Comparison of ENCODE assay signal across 10 mouse cellular contexts in the genomic region with DNA sequence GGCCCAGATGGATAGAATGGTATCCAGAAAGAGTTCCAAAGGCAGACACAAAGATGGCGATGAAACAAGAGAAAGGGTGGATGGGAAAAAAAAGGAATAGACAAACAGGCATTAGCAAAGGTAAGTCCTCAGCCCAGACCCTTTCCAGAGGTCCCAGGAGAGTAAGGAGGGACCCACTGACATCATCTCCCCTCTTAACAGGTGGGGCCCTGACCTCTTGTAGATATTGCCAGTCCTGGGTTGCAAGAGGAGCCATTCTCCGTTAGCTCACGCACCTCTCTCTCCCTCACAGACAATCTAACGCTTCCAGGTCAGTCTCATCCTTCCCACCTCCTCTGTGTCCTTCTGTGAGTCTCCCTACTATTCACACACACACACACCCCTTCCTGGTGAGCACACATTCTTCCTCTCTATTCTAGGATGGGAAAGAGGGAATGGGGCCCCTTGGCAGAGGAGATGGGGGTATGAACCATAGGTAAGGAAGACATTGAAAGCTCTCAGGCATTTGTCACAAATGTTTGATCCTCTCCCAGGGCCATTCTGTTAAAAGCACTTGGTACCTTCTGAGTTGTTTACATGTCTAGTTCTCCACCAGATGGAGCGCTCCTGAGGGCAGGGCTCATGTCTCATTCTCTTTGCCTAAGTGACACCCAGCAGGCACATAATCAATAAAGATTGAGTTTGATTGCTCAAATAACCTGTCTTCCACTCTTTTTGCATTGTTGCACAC. TPM values are rescaled to one million over a fixed set of nuclear protein-coding genes. Genes with fewer than 3 reads are reported as not detected.
DNase-seq lines count a peak whose midpoint lies in the region; ATAC-seq and TF ChIP-seq lines count a peak whose summit lies in the region.
"Had no signal": no experiment of that assay in that cellular context is flagged by ENCODE, and none has a peak within 500 bp of the region (broad histone marks: within the 10 kb centered on the region; RNA-seq: fewer than 3 reads in every experiment).

No protein-coding gene starts in this region.

- H3K4me3 ChIP-seq in intestine, postnatal 0 days (ENCODE audit: low read depth, low read length), result no peak overlapping the region
- no peak overlapping the region for H3K4me3 ChIP-seq in intestine, embryonic 15.5 days (replicated peaks)
- peak overlapping the region; percentile 90 for H3K4me3 ChIP-seq in forebrain, embryonic 16.5 days (replicated peaks; ENCODE audit: low read length)
- peak overlapping the region; percentile 93 for H3K4me3 ChIP-seq in midbrain, embryonic 15.5 days

- H3K4me1 ChIP-seq in intestine, postnatal 0 days (replicated peaks; ENCODE audit: control insufficient read depth, insufficient read depth, low read length), result no peaks in the 10 kb centered on the region
- H3K4me1 ChIP-seq in intestine, embryonic 15.5 days (replicated peaks), result peaks cover 23% of the 10 kb centered on the region
- peaks cover 47% of the 10 kb centered on the region for H3K4me1 ChIP-seq in forebrain, embryonic 16.5 days (replicated peaks; ENCODE audit: control insufficient read depth, insufficient read depth, low read length)
- H3K4me1 ChIP-seq in midbrain, embryonic 15.5 days, result peaks cover 52% of the 10 kb centered on the region

- peaks cover 3% of the 10 kb centered on the region; the same call in 1 of the 2 replicates for H3K36me3 ChIP-seq in intestine, postnatal 0 days (ENCODE audit: control insufficient read depth, insufficient read depth)
- no peaks in the 10 kb centered on the region for H3K36me3 ChIP-seq in intestine, embryonic 15.5 days
- H3K36me3 ChIP-seq in forebrain, embryonic 16.5 days (ENCODE audit: control insufficient read depth, insufficient read depth), result peaks cover 12% of the 10 kb centered on the region
- peaks cover 15% of the 10 kb centered on the region for H3K36me3 ChIP-seq in midbrain, embryonic 15.5 days (replicated peaks)

- H3K27ac ChIP-seq in intestine, postnatal 0 days (ENCODE audit: low read depth, low read length), result no peak overlapping the region
- H3K27ac ChIP-seq in intestine, embryonic 15.5 days, result no peak overlapping the region
- H3K27ac ChIP-seq in forebrain, embryonic 16.5 days (ENCODE audit: low read length), result no peak overlapping the region
- H3K27ac ChIP-seq in midbrain, embryonic 15.5 days, result no peak overlapping the region

- H3K9me3 ChIP-seq in intestine, postnatal 0 days (ENCODE audit: control insufficient read depth), result no peaks in the 10 kb centered on the region
- H3K9me3 ChIP-seq in intestine, embryonic 15.5 days, result no peaks in the 10 kb centered on the region
- H3K9me3 ChIP-seq in forebrain, embryonic 16.5 days (ENCODE audit: control insufficient read depth, low read length), result no peaks in the 10 kb centered on the region
- H3K9me3 ChIP-seq in midbrain, embryonic 15.5 days, result no peaks in the 10 kb centered on the region

- H3K27me3 ChIP-seq in intestine, postnatal 0 days (replicated peaks; ENCODE audit: control insufficient read depth, insufficient read depth, low read length), result peaks cover 83% of the 10 kb centered on the region
- peaks cover 63% of the 10 kb centered on the region for H3K27me3 ChIP-seq in intestine, embryonic 15.5 days (replicated peaks)
- H3K27me3 ChIP-seq in forebrain, embryonic 16.5 days (replicated peaks; ENCODE audit: control insufficient read depth, insufficient read depth, low read length), result peaks cover 10% of the 10 kb centered on the region; the same call in 1 of the 2 replicates
- H3K27me3 ChIP-seq in midbrain, embryonic 15.5 days (replicated peaks), result peaks cover 21% of the 10 kb centered on the region

- DNase-seq in cerebellum, adult 9-10 months, result peak; percentile 84
- no peak for DNase-seq in thymus, adult 18-20 months
- no peak for DNase-seq in right cerebral cortex, postnatal 10 days (ENCODE audit: low spot score in 2 of 2)
- DNase-seq in natural killer cell, adult 2 months (ENCODE audit: low spot score in 2 of 2), result no peak
- DNase-seq: spleen, adult 18-20 months had no signal

- no peak overlapping the region for H3K9ac ChIP-seq in intestine, postnatal 0 days (ENCODE audit: low read depth, low read length)
- H3K9ac ChIP-seq in intestine, embryonic 15.5 days, result no peak overlapping the region
- H3K9ac ChIP-seq in forebrain, embryonic 16.5 days (replicated peaks; ENCODE audit: low read depth, low read length), result peak overlapping the region; percentile 3
- no peak overlapping the region for H3K9ac ChIP-seq in midbrain, embryonic 15.5 days

- H3K4me2 ChIP-seq in intestine, postnatal 0 days (replicated peaks; ENCODE audit: low read depth), result no peak overlapping the region
- H3K4me2 ChIP-seq in intestine, embryonic 15.5 days (replicated peaks), result no peak overlapping the region
- peak overlapping the region; percentile 75 for H3K4me2 ChIP-seq in forebrain, embryonic 16.5 days (ENCODE audit: low read length)
- H3K4me2 ChIP-seq in midbrain, embryonic 15.5 days, result peak overlapping the region; percentile 56

- 81% methylated on average over 5 of the region's 5 CpGs for WGBS in intestine, postnatal 0 days
- WGBS in intestine, embryonic 15.5 days, result 79% methylated on average over 5 of the region's 5 CpGs
- WGBS in forebrain, embryonic 16.5 days, result 80% methylated on average over 5 of the region's 5 CpGs
- WGBS in midbrain, embryonic 15.5 days, result 86% methylated on average over 5 of the region's 5 CpGs

- ATAC-seq in intestine, postnatal 0 days, result no peak
- ATAC-seq in intestine, embryonic 15.5 days, result no peak
- no peak for ATAC-seq in forebrain, embryonic 16.5 days
- no peak for ATAC-seq in midbrain, embryonic 15.5 days (replicated peaks)

- TF ChIP-seq CTCF in intestine, postnatal 0 days (IDR thresholded peaks at IDR 0.05; ENCODE audit: low read depth), result peak; percentile 31; the same call in 1 of the 2 replicates

RNA-seq across cellular contexts. Expression of a gene that starts 1.9 kb away (rescaled TPM):
- polyA plus RNA-seq in intestine, postnatal 0 days (2015; fragmentation: Nextera tagmentation; extraction: Ambion mirVana), result 0.68 TPM in 2 replicates
- 2.5 and 2.7 TPM in 2 replicates for polyA plus RNA-seq in intestine, embryonic 15.5 days (2015; fragmentation: Nextera tagmentation; extraction: Ambion mirVana)
- 37.4 and 41.3 TPM in 2 replicates for polyA plus RNA-seq in forebrain, embryonic 16.5 days (2015; fragmentation: Nextera tagmentation; extraction: Ambion mirVana)
- 32.1 and 33.9 TPM in 2 replicates for polyA plus RNA-seq in midbrain, embryonic 15.5 days (2015; fragmentation: Nextera tagmentation; extraction: Ambion mirVana)

RNA-seq across cellular contexts. Expression of a gene that starts 7.9 kb away (rescaled TPM):
- 3.8 and 4.0 TPM in 2 replicates for polyA plus RNA-seq in intestine, postnatal 0 days (2015; fragmentation: Nextera tagmentation; extraction: Ambion mirVana)
- polyA plus RNA-seq in intestine, embryonic 15.5 days (2015; fragmentation: Nextera tagmentation; extraction: Ambion mirVana), result 4.8 and 4.9 TPM in 2 replicates
- polyA plus RNA-seq in forebrain, embryonic 16.5 days (2015; fragmentation: Nextera tagmentation; extraction: Ambion mirVana), result 3.9 and 5.0 TPM in 2 replicates
- polyA plus RNA-seq in midbrain, embryonic 15.5 days (2015; fragmentation: Nextera tagmentation; extraction: Ambion mirVana), result 3.5 and 5.3 TPM in 2 replicates

RNA-seq across cellular contexts. Expression of a gene that starts 16.0 kb away (rescaled TPM):
- polyA plus RNA-seq in intestine, postnatal 0 days (2015; fragmentation: Nextera tagmentation; extraction: Ambion mirVana), result 77.7 and 79.5 TPM in 2 replicates
- polyA plus RNA-seq in intestine, embryonic 15.5 days (2015; fragmentation: Nextera tagmentation; extraction: Ambion mirVana), result 124 and 128 TPM in 2 replicates
- 91.5 and 93.3 TPM in 2 replicates for polyA plus RNA-seq in forebrain, embryonic 16.5 days (2015; fragmentation: Nextera tagmentation; extraction: Ambion mirVana)
- 85.5 and 93.4 TPM in 2 replicates for polyA plus RNA-seq in midbrain, embryonic 15.5 days (2015; fragmentation: Nextera tagmentation; extraction: Ambion mirVana)

RNA-seq across cellular contexts. Expression of a gene that starts 24.4 kb away (rescaled TPM):
- not detected in 2 replicates for polyA plus RNA-seq in intestine, postnatal 0 days (2015; fragmentation: Nextera tagmentation; extraction: Ambion mirVana)
- polyA plus RNA-seq in intestine, embryonic 15.5 days (2015; fragmentation: Nextera tagmentation; extraction: Ambion mirVana), result 0.13 and 0.33 TPM in 2 replicates
- 4.7 and 4.8 TPM in 2 replicates for polyA plus RNA-seq in forebrain, embryonic 16.5 days (2015; fragmentation: Nextera tagmentation; extraction: Ambion mirVana)
- 6.0 and 6.2 TPM in 2 replicates for polyA plus RNA-seq in midbrain, embryonic 15.5 days (2015; fragmentation: Nextera tagmentation; extraction: Ambion mirVana)
- polyA plus RNA-seq: liver, embryonic 16.5 days had no signal

RNA-seq across cellular contexts. Expression of a gene that starts 25.4 kb away (rescaled TPM):
- 483 and 505 TPM in 2 replicates for polyA plus RNA-seq in intestine, postnatal 0 days (2015; fragmentation: Nextera tagmentation; extraction: Ambion mirVana)
- 1,578 and 1,609 TPM in 2 replicates for polyA plus RNA-seq in intestine, embryonic 15.5 days (2015; fragmentation: Nextera tagmentation; extraction: Ambion mirVana)
- polyA plus RNA-seq in forebrain, embryonic 16.5 days (2015; fragmentation: Nextera tagmentation; extraction: Ambion mirVana), result 1,528 and 1,563 TPM in 2 replicates
- 1,488 and 1,537 TPM in 2 replicates for polyA plus RNA-seq in midbrain, embryonic 15.5 days (2015; fragmentation: Nextera tagmentation; extraction: Ambion mirVana)

Comparison
In these comparisons a context has a peak if more than half of its experiments do, and no peak if none do; other contexts are left out.
1. H3K4me2 ChIP-seq: peak in forebrain, embryonic 16.5 days (single experiment) and midbrain, embryonic 15.5 days (single experiment); none in intestine, postnatal 0 days (single experiment) and intestine, embryonic 15.5 days (single experiment).
2. H3K4me3 ChIP-seq: peak in forebrain, embryonic 16.5 days (single experiment) and midbrain, embryonic 15.5 days (single experiment); none in intestine, postnatal 0 days (single experiment) and intestine, embryonic 15.5 days (single experiment).